Mouse (Mus musculus) embryonic fibroblast, embryonic 13.5 days (primary cell): ENCODE data around the gene Trappc11. TPM values are rescaled to one million over a fixed set of nuclear protein-coding genes. Genes with fewer than 3 reads are reported as not detected.
A peak's percentile ranks its signal among the peaks of the same experiment; 100 is the strongest.

Source experiments
- H3K27ac ChIP-seq: 2 replicates; pipeline ENCODE4 v1.5.1; 2012; ENCODE audit warnings: low read length, control low read depth, inconsistent platforms; ENCODE audit not compliant: insufficient read depth
- H3K4me1 ChIP-seq: 2 replicates; pipeline ENCODE4 v1.6.1; 2011; ENCODE audit warnings: low read length; ENCODE audit not compliant: control insufficient read depth, insufficient read depth
- H3K4me3 ChIP-seq: 2 replicates; pipeline ENCODE4 v1.5.1; 2011; ENCODE audit warnings: mild to moderate bottlenecking, control low read depth, low read length; ENCODE audit not compliant: insufficient read depth
- CTCF ChIP-seq: IDR thresholded peaks from 2 replicates; pipeline ENCODE4 v1.5.1; 2011; ENCODE audit warnings: mild to moderate bottlenecking, control low read depth, low read length, moderate library complexity, borderline replicate concordance; ENCODE audit not compliant: insufficient read depth
- POLR2A ChIP-seq: IDR thresholded peaks from 2 replicates; pipeline ENCODE4 v1.6.1; 2011; ENCODE audit warnings: low read depth, mild to moderate bottlenecking, control low read depth, low read length, moderate library complexity
- polyA plus RNA-seq: library from polyadenylated mRNA; stranded (reverse); fragments of >200 nt; gene quantifications from 2 replicates; pipeline ENCODE4 v1.2.4, GENCODE M21; 2011; ENCODE audit warnings: low read depth; ENCODE audit not compliant: missing spikeins, insufficient read length

Gene Trappc11
- 27.8 and 29.2 TPM in 2 replicates for polyA plus RNA-seq

DNA sequence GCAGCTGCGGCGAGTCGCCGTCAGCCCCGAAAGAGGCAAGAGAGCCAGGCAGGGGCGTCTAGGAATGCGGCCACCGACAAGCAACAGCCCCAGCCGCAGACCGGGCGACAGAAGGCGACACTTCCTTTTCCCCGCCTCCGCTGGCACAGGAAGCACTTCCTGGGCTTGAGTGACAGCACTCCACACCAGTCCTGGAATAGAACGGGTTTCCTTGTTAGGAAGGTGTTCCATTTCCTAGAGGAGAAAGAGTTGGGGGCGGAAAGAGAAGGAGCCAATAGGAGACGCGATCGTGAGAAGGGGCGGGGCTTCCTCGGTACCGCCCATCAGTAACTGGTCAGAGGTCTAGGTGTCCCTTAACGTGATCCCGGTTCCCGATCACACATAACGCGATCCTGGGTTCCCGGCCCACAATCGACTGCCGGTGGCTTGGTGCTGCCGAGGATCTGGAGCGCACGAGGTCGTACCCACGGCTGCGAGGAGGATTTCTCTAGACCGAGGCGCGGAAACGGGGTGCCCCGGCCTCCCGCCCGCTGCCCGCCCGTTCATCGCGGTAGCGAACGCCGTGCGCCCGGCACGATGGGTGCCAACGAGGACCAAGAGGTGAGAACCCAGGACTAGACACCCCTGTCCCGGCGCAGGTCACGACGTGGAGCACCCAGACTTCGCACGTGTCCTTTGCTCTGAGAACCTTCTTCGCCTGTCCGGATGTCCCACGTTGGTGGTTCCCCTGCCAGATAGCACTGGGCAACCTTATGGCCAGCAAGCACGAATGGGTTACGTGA is at the start of gene Trappc11, which contains the start of gene Rwdd4a:
Gene Trappc11 (minus strand): TSS at position 127 of the 782 bp plus-strand sequence.
Gene Rwdd4a (plus strand): TSS at position 321 of the 782 bp plus-strand sequence.
- TF ChIP-seq POLR2A: peak; percentile 85
- no peak for TF ChIP-seq CTCF
- Histone ChIP-seq H3K27ac (peak within 1 kb of the TSS; percentile 32; the same call in 1 of the 2 replicates), H3K4me3 (peak within 1 kb of the TSS; percentile 73), H3K4me1 (peaks cover 3% of the 10 kb centered on the region)

GRCm38 (mm10) chr8:47581454-47581853 is 48.2 kb upstream of the Trappc11 start:
- H3K27ac ChIP-seq: no peak overlapping the region
- H3K4me1 ChIP-seq: no peaks in the 10 kb centered on the region
- H3K4me3 ChIP-seq: no peak overlapping the region
- TF ChIP-seq POLR2A (no peak), CTCF (no peak)

- Histone ChIP-seq H3K27ac (no peak overlapping the region), H3K4me3 (no peak overlapping the region), H3K4me1 (no peaks in the 10 kb centered on the region)
- TF ChIP-seq POLR2A (no peak), CTCF (no peak)
Observed at GRCm38 (mm10) chr8:47573482-47573881, 40.2 kb upstream of the Trappc11 start.

DNA sequence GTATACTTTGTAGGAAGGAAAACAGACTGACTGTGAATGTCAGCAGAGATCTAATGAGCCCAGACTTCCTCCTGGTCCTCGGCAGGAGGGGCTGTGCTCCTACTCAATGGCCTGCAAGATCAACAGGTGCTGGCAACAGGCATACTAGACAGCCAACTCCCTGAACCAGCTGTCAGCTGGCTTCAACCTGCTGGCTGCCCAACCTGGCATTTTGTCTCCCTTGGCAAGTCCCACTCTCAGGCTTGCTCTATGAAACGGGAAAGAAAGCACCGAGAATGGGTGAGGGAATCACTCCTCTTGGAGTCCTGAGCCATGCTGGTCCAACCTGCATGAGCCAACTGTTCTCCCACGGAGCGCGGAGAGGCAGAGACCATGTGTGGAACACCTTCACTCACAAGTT is 36.9 kb upstream of the Trappc11 start:
- TF ChIP-seq CTCF: no peak
- no peak for TF ChIP-seq POLR2A

DNA sequence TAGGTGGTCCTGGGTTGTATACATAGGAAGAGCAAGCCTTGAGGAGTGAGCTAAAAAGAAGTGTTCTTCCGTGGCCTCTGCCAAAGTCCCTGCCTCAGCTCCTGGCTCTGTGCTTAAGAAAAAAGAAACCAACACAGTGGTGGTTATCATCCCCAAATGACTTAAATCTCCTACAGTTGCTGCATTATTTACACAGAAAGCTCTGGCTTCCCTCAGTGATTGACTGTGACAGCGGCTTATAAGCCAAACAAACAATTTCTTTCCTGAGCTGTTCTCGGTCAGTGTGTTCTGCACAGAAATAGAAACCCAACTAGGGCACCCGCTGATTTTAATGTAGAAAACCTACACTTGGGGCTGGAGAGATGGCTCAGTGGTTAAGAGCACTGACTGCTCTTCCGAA is 34.8 kb upstream of the Trappc11 start:
- Histone ChIP-seq H3K4me3 (no peak overlapping the region), H3K27ac (no peak overlapping the region), H3K4me1 (no peaks in the 10 kb centered on the region)
- TF ChIP-seq CTCF: no peak
- TF ChIP-seq POLR2A: no peak

More for the DNA sequence above, 36.9 kb upstream of the Trappc11 start:
- Histone ChIP-seq H3K4me1 (no peaks in the 10 kb centered on the region), H3K4me3 (no peak overlapping the region), H3K27ac (no peak overlapping the region)

DNA sequence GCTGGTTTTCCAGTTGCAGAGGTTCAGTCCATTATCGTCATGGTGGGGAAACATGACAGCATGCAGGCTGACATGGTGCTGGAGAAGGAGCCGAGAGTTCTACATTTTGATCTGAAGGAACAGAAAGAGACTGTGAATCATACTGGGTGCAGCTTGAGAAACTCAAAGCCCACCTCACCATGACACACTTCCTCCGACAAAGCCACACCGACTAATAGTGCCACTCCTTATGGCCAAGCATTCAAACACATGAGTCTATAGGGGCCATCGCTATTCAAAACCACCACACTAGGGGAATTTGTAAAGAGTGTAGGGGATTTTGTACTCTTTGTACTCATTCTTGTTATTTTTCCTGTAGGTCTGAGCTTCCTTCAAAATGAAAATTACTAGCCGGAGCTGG is 33.3 kb upstream of the Trappc11 start:
- Histone ChIP-seq H3K4me1 (no peaks in the 10 kb centered on the region), H3K27ac (no peak overlapping the region), H3K4me3 (no peak overlapping the region)
- TF ChIP-seq CTCF (no peak), POLR2A (no peak)

GRCm38 (mm10) chr8:47560801-47561200 is 27.5 kb upstream of the Trappc11 start:
- H3K4me1 ChIP-seq: no peaks in the 10 kb centered on the region
- H3K27ac ChIP-seq: no peak overlapping the region
- H3K4me3 ChIP-seq: no peak overlapping the region
- TF ChIP-seq CTCF: no peak
- no peak for TF ChIP-seq POLR2A

DNA sequence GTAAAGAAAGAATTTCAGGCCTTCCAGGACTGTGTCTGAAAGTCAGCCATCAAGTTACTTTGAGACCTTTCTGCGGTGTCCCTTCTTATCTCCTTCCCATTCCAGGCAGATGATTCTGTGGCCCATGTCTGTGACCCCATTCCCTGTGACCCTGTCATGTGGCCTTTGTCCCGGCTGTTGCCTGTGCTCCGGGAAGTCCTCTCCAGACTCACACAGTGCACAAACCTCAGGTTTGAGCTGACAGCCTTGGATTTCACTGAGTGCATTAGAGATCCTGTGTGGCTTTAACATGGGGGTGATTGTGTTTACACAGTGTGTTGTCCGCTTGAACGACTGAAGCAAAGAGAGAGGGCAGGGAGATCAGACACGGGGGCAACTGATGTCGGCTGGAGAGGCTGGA is 25.0 kb upstream of the Trappc11 start:
- Histone ChIP-seq H3K4me3 (no peak overlapping the region), H3K4me1 (no peaks in the 10 kb centered on the region), H3K27ac (no peak overlapping the region)
- TF ChIP-seq POLR2A (no peak), CTCF (no peak)

- no peaks in the 10 kb centered on the region for H3K4me1 ChIP-seq
- TF ChIP-seq POLR2A (no peak), CTCF (no peak)
- no peak overlapping the region for H3K27ac ChIP-seq
- H3K4me3 ChIP-seq: no peak overlapping the region
Observed at GRCm38 (mm10) chr8:47556446-47556845, 23.2 kb upstream of the Trappc11 start.

- H3K27ac ChIP-seq: no peak overlapping the region
Observed at GRCm38 (mm10) chr8:47553613-47554012, 20.3 kb upstream of the Trappc11 start.

GRCm38 (mm10) chr8:47547102-47547501 is 13.8 kb upstream of the Trappc11 start:
- H3K27ac ChIP-seq: no peak overlapping the region
- H3K4me1 ChIP-seq: no peaks in the 10 kb centered on the region
- H3K4me3 ChIP-seq: no peak overlapping the region
- no peak for TF ChIP-seq POLR2A
- TF ChIP-seq CTCF: no peak

More at GRCm38 (mm10) chr8:47553613-47554012, 20.3 kb upstream of the Trappc11 start:
- no peak for TF ChIP-seq POLR2A
- TF ChIP-seq CTCF: no peak
- Histone ChIP-seq H3K4me3 (no peak overlapping the region), H3K4me1 (no peaks in the 10 kb centered on the region)
